Comparison of ENCODE assay signal across 9 mouse cellular contexts in the genomic region with DNA sequence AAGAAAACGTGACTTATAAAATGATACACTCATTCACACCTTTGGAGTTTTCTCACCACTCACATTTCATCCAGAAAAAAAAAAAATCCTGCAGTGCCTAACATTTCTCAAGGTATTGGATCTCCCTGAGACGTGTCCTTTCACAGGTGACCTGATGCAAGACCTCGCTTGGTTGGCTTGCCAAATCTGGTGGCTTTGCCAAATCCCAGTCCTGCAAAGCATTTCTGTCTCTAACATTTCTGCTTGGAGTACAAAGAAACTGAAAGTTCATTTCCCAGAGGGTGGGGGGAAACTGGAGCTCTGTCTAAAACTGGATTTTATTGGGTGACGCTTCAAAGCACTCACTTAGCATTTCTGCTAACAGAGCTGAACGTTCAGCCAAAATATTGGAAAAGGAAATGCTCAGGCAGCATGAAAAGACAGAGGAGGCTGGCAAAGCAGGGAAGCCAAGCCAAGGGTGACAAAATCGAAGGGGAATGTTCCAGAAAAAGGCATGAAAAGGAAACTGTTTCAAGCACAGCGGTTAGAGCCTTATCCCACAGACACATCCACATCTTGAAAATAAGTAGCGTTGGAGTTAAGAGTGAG.
DNase-seq lines count a peak whose midpoint lies in the region; ATAC-seq lines count a peak whose summit lies in the region.
"Had no signal": no experiment of that assay in that cellular context is flagged by ENCODE, and none has a peak within 500 bp of the region (broad histone marks: within the 10 kb centered on the region; RNA-seq: fewer than 3 reads in every experiment).

No protein-coding gene starts in this region.

- H3K9ac ChIP-seq in limb, embryonic 11.5 days (ENCODE audit: low read length) = no peak overlapping the region
- H3K9ac ChIP-seq: liver, postnatal 0 days had no signal

- no peaks in the 10 kb centered on the region for H3K9me3 ChIP-seq in limb, embryonic 11.5 days (ENCODE audit: control insufficient read depth, low read length)
- no peaks in the 10 kb centered on the region for H3K9me3 ChIP-seq in limb, embryonic 10.5 days (replicated peaks)

- WGBS in limb, embryonic 11.5 days = 56% methylated on average over 8 of the region's 8 CpGs
- WGBS in limb, embryonic 10.5 days = 74% methylated on average over 8 of the region's 8 CpGs

- peaks cover 7% of the 10 kb centered on the region for H3K4me1 ChIP-seq in limb, embryonic 11.5 days (ENCODE audit: control insufficient read depth, insufficient read depth, low read length)
- peaks cover 20% of the 10 kb centered on the region for H3K4me1 ChIP-seq in limb, embryonic 10.5 days

- H3K4me2 ChIP-seq in limb, embryonic 11.5 days (ENCODE audit: low read depth, severe bottlenecking) = no peak overlapping the region

- no peaks in the 10 kb centered on the region; the same call in 1 of the 2 replicates for H3K36me3 ChIP-seq in limb, embryonic 11.5 days (ENCODE audit: control insufficient read depth, insufficient read depth, low read length)
- no peaks in the 10 kb centered on the region for H3K36me3 ChIP-seq in limb, embryonic 10.5 days

- H3K27ac ChIP-seq in limb, embryonic 11.5 days (replicated peaks; ENCODE audit: low read depth, low read length) = no peak overlapping the region
- H3K27ac ChIP-seq in limb, embryonic 10.5 days = no peak overlapping the region

- no peak overlapping the region for H3K4me3 ChIP-seq in limb, embryonic 11.5 days (ENCODE audit: low read depth, low read length)
- H3K4me3 ChIP-seq in limb, embryonic 10.5 days = no peak overlapping the region

- ATAC-seq in cerebellum, adult (ENCODE audit: insufficient number of reproducible peaks, low FRiP score, low TSS enrichment) = 0 out of 2 replicates have a peak, but pooled peaks have one; percentile 40
- ATAC-seq in limb, embryonic 11.5 days (ENCODE audit: insufficient number of reproducible peaks, low FRiP score, low TSS enrichment, low read depth) = no peak
- ATAC-seq: liver, postnatal 0 days had no signal

- no peaks in the 10 kb centered on the region for H3K27me3 ChIP-seq in limb, embryonic 11.5 days (ENCODE audit: control insufficient read depth, insufficient read depth, low read length)
- no peaks in the 10 kb centered on the region for H3K27me3 ChIP-seq in limb, embryonic 10.5 days (ENCODE audit: low read depth, poor library complexity, severe bottlenecking)

- DNase-seq in cerebellum, adult 8-10 months = no peak
- DNase-seq in limb, embryonic 11.5 days (ENCODE audit: low spot score) = peak; percentile 23
- no peak for DNase-seq in limb, embryonic 10.5 days (ENCODE audit: low spot score)
- DNase-seq in cerebellum, adult 9-11 months = peak; percentile 18
- peak; percentile 15 to 21 for DNase-seq in layer of hippocampus, postnatal 36 days
- DNase-seq in natural killer cell, adult 2 months (ENCODE audit: low spot score in 2 of 2) = no peak
- no peak for DNase-seq in thymus, adult 18-20 months
- DNase-seq: liver, postnatal 0 days had no signal

Comparison
In these comparisons a context has a peak if more than half of its experiments do, and no peak if none do; other contexts are left out.
1. DNase-seq: peak in limb, embryonic 11.5 days (single experiment), cerebellum, adult 9-11 months (single experiment) and layer of hippocampus, postnatal 36 days (2 of 2); none in cerebellum, adult 8-10 months (single experiment), limb, embryonic 10.5 days (single experiment), natural killer cell, adult 2 months (0 of 2) and thymus, adult 18-20 months (0 of 2).